Mouse (Mus musculus) cerebral cortex, adult 2 months (tissue): Measurements from ENCODE around the gene Cyp46a1.

Experiments
- WGBS: fragments of 180-500 bp; shearing (Covaris S2); methylation state at CpG from one replicate; pipeline ENCODE4 v1.1.7; 2018; 5-methylcytosine and 5-hydroxymethylcytosine counted together

Cyp46a1 gene

GRCm38 (mm10) chr12:108365340-108365739 is 31.2 kb downstream of the Cyp46a1 start:
- 32% methylated on average over 3 of the region's 3 CpGs for WGBS

GRCm38 (mm10) chr12:108365868-108366267 is 31.7 kb downstream of the Cyp46a1 start:
- WGBS = 58% methylated on average over 7 of the region's 7 CpGs

- 63% methylated on average over 2 of the region's 2 CpGs for WGBS
These were observed 33.7 kb downstream of the Cyp46a1 start for GRCm38 (mm10) chr12:108367909-108368308.

GRCm38 (mm10) chr12:108368921-108369320 is 34.7 kb downstream of the Cyp46a1 start:
- 55% methylated on average over 5 of the region's 5 CpGs for WGBS

GRCm38 (mm10) chr12:108370596-108371428 is 36.6 kb downstream of the Cyp46a1 start, which contains the start of gene Eml1:
Gene Eml1, plus strand, starts transcription at chr12:108370957.
- 72% methylated on average over 19 of the region's 19 CpGs for WGBS

- 78% methylated on average over 6 of the region's 6 CpGs for WGBS
These were observed 37.2 kb downstream of the Cyp46a1 start for GRCm38 (mm10) chr12:108371429-108371765.

GRCm38 (mm10) chr12:108372241-108372640 is 38.1 kb downstream of the Cyp46a1 start:
- 77% methylated on average over 17 of the region's 17 CpGs for WGBS

GRCm38 (mm10) chr12:108373611-108374010 is 39.4 kb downstream of the Cyp46a1 start:
- 88% methylated on average over 9 of the region's 9 CpGs for WGBS

GRCm38 (mm10) chr12:108374689-108375088 is 40.5 kb downstream of the Cyp46a1 start:
- WGBS = 89% methylated on average over 8 of the region's 8 CpGs

GRCm38 (mm10) chr12:108378379-108379133 is 44.4 kb downstream of the Cyp46a1 start:
- 56% methylated on average over 13 of the region's 13 CpGs for WGBS

GRCm38 (mm10) chr12:108386476-108387232 is 52.5 kb downstream of the Cyp46a1 start:
- WGBS = 47% methylated on average over 13 of the region's 13 CpGs

- 76% methylated on average over 3 of the region's 3 CpGs for WGBS
These were observed 55.5 kb downstream of the Cyp46a1 start for GRCm38 (mm10) chr12:108389718-108390117.

GRCm38 (mm10) chr12:108392254-108393044 is 58.3 kb downstream of the Cyp46a1 start:
- 82% methylated on average over 12 of the region's 12 CpGs for WGBS

GRCm38 (mm10) chr12:108393082-108393481 is 58.9 kb downstream of the Cyp46a1 start:
- WGBS = 67% methylated on average over 4 of the region's 4 CpGs

- WGBS = 66% methylated on average over 4 of the region's 4 CpGs
These were observed 59.5 kb downstream of the Cyp46a1 start for GRCm38 (mm10) chr12:108393637-108394036.

GRCm38 (mm10) chr12:108394534-108395284 is 60.5 kb downstream of the Cyp46a1 start:
- WGBS = 92% methylated on average over 17 of the region's 17 CpGs

- 67% methylated on average over 6 of the region's 6 CpGs for WGBS
These were observed 61.1 kb downstream of the Cyp46a1 start for GRCm38 (mm10) chr12:108395285-108395660.

GRCm38 (mm10) chr12:108396081-108396947 is 62.1 kb downstream of the Cyp46a1 start:
- WGBS = 51% methylated on average over 11 of the region's 11 CpGs

- WGBS = 88% methylated on average over 7 of the region's 7 CpGs
These were observed 64.5 kb downstream of the Cyp46a1 start for GRCm38 (mm10) chr12:108398681-108399080.

- 85% methylated on average over 8 of the region's 8 CpGs for WGBS
These were observed 65.0 kb downstream of the Cyp46a1 start for GRCm38 (mm10) chr12:108399191-108399590.
